Mouse (Mus musculus): Measurements from ENCODE around the gene Gch1. TPM values are rescaled to one million over a fixed set of nuclear protein-coding genes. Genes with fewer than 3 reads are reported as not detected.

Gch1 gene
- total RNA-seq, 2 experiments from 2014 or later: 1.1 to 1.9 TPM

GRCm38 (mm10) chr14:47194096-47194495, 4.9 kb upstream of the Gch1 start:
- Histone ChIP-seq H3K4me3 (no peak overlapping the region), H3K27ac (no peak overlapping the region)
- TF ChIP-seq CTCF (conservative IDR thresholded peaks at IDR 0.05): peak; percentile 37
- DNase-seq (ENCODE audit: low spot score in 2 of 2): no peak

GRCm38 (mm10) chr14:47193506-47193905, 4.3 kb upstream of the Gch1 start:
- no peak for TF ChIP-seq CTCF (conservative IDR thresholded peaks at IDR 0.05)
- Histone ChIP-seq H3K27ac (no peak overlapping the region), H3K4me3 (no peak overlapping the region)
- DNase-seq (ENCODE audit: low spot score in 2 of 2): no peak

GRCm38 (mm10) chr14:47191861-47192260, 2.6 kb upstream of the Gch1 start:
- DNase-seq (ENCODE audit: low spot score in 2 of 2): no peak
- no peak overlapping the region for H3K4me3 ChIP-seq
- TF ChIP-seq CTCF (conservative IDR thresholded peaks at IDR 0.05): no peak
- no peak overlapping the region for H3K27ac ChIP-seq

GRCm38 (mm10) chr14:47190626-47191025, 1.4 kb upstream of the Gch1 start:
- no peak overlapping the region for H3K27ac ChIP-seq
- no peak overlapping the region for H3K4me3 ChIP-seq
- DNase-seq (ENCODE audit: low spot score in 2 of 2): no peak
- no peak for TF ChIP-seq CTCF (conservative IDR thresholded peaks at IDR 0.05)

GRCm38 (mm10) chr14:47189635-47189955, 382 bp upstream of the Gch1 start:
- DNase-seq (ENCODE audit: low spot score in 2 of 2): no peak
- H3K27ac ChIP-seq: no peak overlapping the region
- no peak for TF ChIP-seq CTCF (conservative IDR thresholded peaks at IDR 0.05)
- H3K4me3 ChIP-seq: peak overlapping the region; percentile 82

- peak overlapping the region; percentile 78 for H3K27ac ChIP-seq
- no peak for TF ChIP-seq CTCF (conservative IDR thresholded peaks at IDR 0.05)
- peak overlapping the region; percentile 82 for H3K4me3 ChIP-seq
- DNase-seq (ENCODE audit: low spot score in 2 of 2): no peak
Measured at GRCm38 (mm10) chr14:47188475-47188847, 752 bp downstream of the Gch1 start.

GRCm38 (mm10) chr14:47187666-47188360, 1.4 kb downstream of the Gch1 start:
- Histone ChIP-seq H3K4me3 (peak overlapping the region; percentile 82), H3K27ac (peak overlapping the region; percentile 44)
- TF ChIP-seq CTCF (conservative IDR thresholded peaks at IDR 0.05): no peak
- DNase-seq (ENCODE audit: low spot score in 2 of 2): no peak

- Histone ChIP-seq H3K4me3 (no peak overlapping the region), H3K27ac (0 out of 2 replicates have a peak overlapping the region, but pooled peaks have one; percentile 44)
- DNase-seq (ENCODE audit: low spot score in 2 of 2): no peak
- no peak for TF ChIP-seq CTCF (conservative IDR thresholded peaks at IDR 0.05)
Measured at GRCm38 (mm10) chr14:47187261-47187660, 2.0 kb downstream of the Gch1 start.

- TF ChIP-seq CTCF (conservative IDR thresholded peaks at IDR 0.05): no peak
- Histone ChIP-seq H3K4me3 (no peak overlapping the region), H3K27ac (no peak overlapping the region)
- no peak for DNase-seq (ENCODE audit: low spot score in 2 of 2)
Measured at GRCm38 (mm10) chr14:47186561-47186960, 2.7 kb downstream of the Gch1 start.

GRCm38 (mm10) chr14:47181497-47182290, 7.5 kb downstream of the Gch1 start:
- Histone ChIP-seq H3K4me3 (no peak overlapping the region), H3K27ac (no peak overlapping the region)
- peak; percentile 84 for TF ChIP-seq CTCF (conservative IDR thresholded peaks at IDR 0.05)
- peak in 1 of 2 experiments; percentile 72 for DNase-seq (ENCODE audit: low spot score in 2 of 2)

GRCm38 (mm10) chr14:47178851-47179250, 10.4 kb downstream of the Gch1 start:
- no peak overlapping the region for H3K27ac ChIP-seq
- DNase-seq (ENCODE audit: low spot score in 2 of 2): no peak
- TF ChIP-seq CTCF (conservative IDR thresholded peaks at IDR 0.05): no peak
- H3K4me3 ChIP-seq: no peak overlapping the region

GRCm38 (mm10) chr14:47177846-47178414, 11.3 kb downstream of the Gch1 start:
- Histone ChIP-seq H3K4me3 (peak overlapping the region; percentile 40), H3K27ac (0 out of 2 replicates have a peak overlapping the region, but pooled peaks have one; percentile 24)
- no peak for DNase-seq (ENCODE audit: low spot score in 2 of 2)
- TF ChIP-seq CTCF (conservative IDR thresholded peaks at IDR 0.05): no peak

- H3K27ac ChIP-seq: no peak overlapping the region
- no peak overlapping the region for H3K4me3 ChIP-seq
- DNase-seq (ENCODE audit: low spot score in 2 of 2): no peak
- TF ChIP-seq CTCF (conservative IDR thresholded peaks at IDR 0.05): no peak
Measured at GRCm38 (mm10) chr14:47176226-47176625, 13.0 kb downstream of the Gch1 start.

Data from layer of hippocampus, adult 2 months (tissue).